Mouse (Mus musculus): ENCODE data around the gene Pycr2. TPM values are rescaled to one million over a fixed set of nuclear protein-coding genes. Genes with fewer than 3 reads are reported as not detected.

Gene Pycr2
- total and polyA plus RNA-seq, 3 experiments, result 10.3 to 13.9 (median 12.4) TPM

GRCm38 (mm10) chr1:180917053-180917452 is 13.0 kb downstream of the Pycr2 start:
- TF ChIP-seq CTCF (IDR thresholded peaks at IDR 0.05), result no peak
- TF ChIP-seq EP300 (IDR thresholded peaks at IDR 0.05; ENCODE audit: insufficient read depth, low read depth, low read length), result no peak
- TF ChIP-seq POLR2A (IDR thresholded peaks at IDR 0.05; ENCODE audit: insufficient read depth, low read depth, low read length), result no peak
- no peak overlapping the region for H3K9ac ChIP-seq (ENCODE audit: low read depth, low read length)
- no peak for DNase-seq
- H3K36me3 ChIP-seq (ENCODE audit: control insufficient read depth, insufficient read depth, low read length), result no peaks in the 10 kb centered on the region
- no peak overlapping the region for H3K4me3 ChIP-seq
- no peaks in the 10 kb centered on the region for H3K4me1 ChIP-seq (ENCODE audit: control insufficient read depth, insufficient read depth, low read length)
- no peak overlapping the region for H3K27ac ChIP-seq
- WGBS, result 52% methylated on average over 1 of the region's 1 CpGs
- H3K79me2 ChIP-seq (replicated peaks; ENCODE audit: control insufficient read depth, insufficient read depth, low read length), result no peaks in the 10 kb centered on the region
- H3K27me3 ChIP-seq (ENCODE audit: control insufficient read depth, insufficient read depth, low read length), result no peaks in the 10 kb centered on the region
- intact Hi-C loops (cut with DNase I), result no loop called here

GRCm38 (mm10) chr1:180919686-180920085 is 15.6 kb downstream of the Pycr2 start:
- intact Hi-C loops (cut with DNase I), result no loop called here

GRCm38 (mm10) chr1:180922273-180923048 is 18.4 kb downstream of the Pycr2 start:
- no peaks in the 10 kb centered on the region for H3K4me1 ChIP-seq (ENCODE audit: control insufficient read depth, insufficient read depth, low read length)
- H3K27me3 ChIP-seq (ENCODE audit: control insufficient read depth, insufficient read depth, low read length), result no peaks in the 10 kb centered on the region
- no peaks in the 10 kb centered on the region for H3K79me2 ChIP-seq (replicated peaks; ENCODE audit: control insufficient read depth, insufficient read depth, low read length)
- WGBS, result 46% methylated on average over 6 of the region's 6 CpGs
- no peak overlapping the region for H3K27ac ChIP-seq
- H3K4me3 ChIP-seq, result no peak overlapping the region
- no peak overlapping the region for H3K9ac ChIP-seq (ENCODE audit: low read depth, low read length)
- TF ChIP-seq POLR2A (IDR thresholded peaks at IDR 0.05; ENCODE audit: insufficient read depth, low read depth, low read length) (no peak), EP300 (IDR thresholded peaks at IDR 0.05; ENCODE audit: insufficient read depth, low read depth, low read length) (no peak), CTCF (IDR thresholded peaks at IDR 0.05) (no peak)
- intact Hi-C loops (cut with DNase I), result no loop called here
- DNase-seq, result peak; percentile 25 to 51
- no peaks in the 10 kb centered on the region for H3K36me3 ChIP-seq (ENCODE audit: control insufficient read depth, insufficient read depth, low read length)

More at GRCm38 (mm10) chr1:180919686-180920085, 15.6 kb downstream of the Pycr2 start:
- Histone ChIP-seq H3K4me1 (ENCODE audit: control insufficient read depth, insufficient read depth, low read length) (no peaks in the 10 kb centered on the region), H3K9ac (ENCODE audit: low read depth, low read length) (no peak overlapping the region), H3K27ac (no peak overlapping the region), H3K79me2 (replicated peaks; ENCODE audit: control insufficient read depth, insufficient read depth, low read length) (no peaks in the 10 kb centered on the region), H3K4me3 (no peak overlapping the region), H3K36me3 (ENCODE audit: control insufficient read depth, insufficient read depth, low read length) (no peaks in the 10 kb centered on the region), H3K27me3 (ENCODE audit: control insufficient read depth, insufficient read depth, low read length) (no peaks in the 10 kb centered on the region)
- no peak for DNase-seq
- peak; percentile 59 for TF ChIP-seq CTCF (IDR thresholded peaks at IDR 0.05)
- TF ChIP-seq EP300 (IDR thresholded peaks at IDR 0.05; ENCODE audit: insufficient read depth, low read depth, low read length), result no peak
- no peak for TF ChIP-seq POLR2A (IDR thresholded peaks at IDR 0.05; ENCODE audit: insufficient read depth, low read depth, low read length)
- 42% methylated on average over 8 of the region's 8 CpGs for WGBS

- no peak overlapping the region for H3K4me3 ChIP-seq
- 63% methylated on average over 2 of the region's 2 CpGs for WGBS
- no peak for TF ChIP-seq POLR2A (IDR thresholded peaks at IDR 0.05; ENCODE audit: insufficient read depth, low read depth, low read length)
- TF ChIP-seq EP300 (IDR thresholded peaks at IDR 0.05; ENCODE audit: insufficient read depth, low read depth, low read length), result no peak
- no peak for TF ChIP-seq CTCF (IDR thresholded peaks at IDR 0.05)
- no peak overlapping the region for H3K27ac ChIP-seq
- no peaks in the 10 kb centered on the region for H3K79me2 ChIP-seq (replicated peaks; ENCODE audit: control insufficient read depth, insufficient read depth, low read length)
- no peak overlapping the region for H3K9ac ChIP-seq (ENCODE audit: low read depth, low read length)
- intact Hi-C loops (cut with DNase I), result no loop called here
- H3K36me3 ChIP-seq (ENCODE audit: control insufficient read depth, insufficient read depth, low read length), result no peaks in the 10 kb centered on the region
- H3K27me3 ChIP-seq (ENCODE audit: control insufficient read depth, insufficient read depth, low read length), result no peaks in the 10 kb centered on the region
- no peak for DNase-seq
- no peaks in the 10 kb centered on the region for H3K4me1 ChIP-seq (ENCODE audit: control insufficient read depth, insufficient read depth, low read length)
These were observed 20.6 kb downstream of the Pycr2 start for GRCm38 (mm10) chr1:180924737-180925136.

- H3K4me1 ChIP-seq (ENCODE audit: control insufficient read depth, insufficient read depth, low read length), result no peaks in the 10 kb centered on the region
- no peaks in the 10 kb centered on the region for H3K79me2 ChIP-seq (replicated peaks; ENCODE audit: control insufficient read depth, insufficient read depth, low read length)
- H3K36me3 ChIP-seq (ENCODE audit: control insufficient read depth, insufficient read depth, low read length), result no peaks in the 10 kb centered on the region
- TF ChIP-seq EP300 (IDR thresholded peaks at IDR 0.05; ENCODE audit: insufficient read depth, low read depth, low read length) (no peak), POLR2A (IDR thresholded peaks at IDR 0.05; ENCODE audit: insufficient read depth, low read depth, low read length) (no peak), CTCF (IDR thresholded peaks at IDR 0.05) (no peak)
- no peak for DNase-seq
- 74% methylated on average over 4 of the region's 4 CpGs for WGBS
- intact Hi-C loops (cut with DNase I), result no loop called here
- no peak overlapping the region for H3K27ac ChIP-seq
- no peak overlapping the region for H3K4me3 ChIP-seq
- H3K27me3 ChIP-seq (ENCODE audit: control insufficient read depth, insufficient read depth, low read length), result no peaks in the 10 kb centered on the region
- H3K9ac ChIP-seq (ENCODE audit: low read depth, low read length), result no peak overlapping the region
These were observed 22.2 kb downstream of the Pycr2 start for GRCm38 (mm10) chr1:180926286-180926685.

- Histone ChIP-seq H3K27ac (no peak overlapping the region), H3K36me3 (ENCODE audit: control insufficient read depth, insufficient read depth, low read length) (no peaks in the 10 kb centered on the region), H3K4me3 (no peak overlapping the region), H3K79me2 (replicated peaks; ENCODE audit: control insufficient read depth, insufficient read depth, low read length) (no peaks in the 10 kb centered on the region), H3K27me3 (ENCODE audit: control insufficient read depth, insufficient read depth, low read length) (0 out of 2 replicates have a peak, but pooled peaks cover under 1% of the 10 kb centered on the region), H3K9ac (ENCODE audit: low read depth, low read length) (no peak overlapping the region), H3K4me1 (ENCODE audit: control insufficient read depth, insufficient read depth, low read length) (no peaks in the 10 kb centered on the region)
- no peak for DNase-seq
- 47% methylated on average over 2 of the region's 2 CpGs for WGBS
- no peak for TF ChIP-seq CTCF (IDR thresholded peaks at IDR 0.05)
- no peak for TF ChIP-seq POLR2A (IDR thresholded peaks at IDR 0.05; ENCODE audit: insufficient read depth, low read depth, low read length)
- no peak for TF ChIP-seq EP300 (IDR thresholded peaks at IDR 0.05; ENCODE audit: insufficient read depth, low read depth, low read length)
- intact Hi-C loops (cut with DNase I), result no loop called here
These were observed 25.5 kb downstream of the Pycr2 start for GRCm38 (mm10) chr1:180929599-180929998.
